Mouse (Mus musculus) hindbrain, postnatal 0 days (tissue): ENCODE results near the gene Palm2. TPM values are rescaled to one million over a fixed set of nuclear protein-coding genes. Genes with fewer than 3 reads are reported as not detected.

ENCODE experiments used
- ATAC-seq: fragments of 200-750 bp; cut with Nextera tagmentation; 2 replicates; pipeline ENCODE4 v1.8.0; 2017; ENCODE audit warnings: mild to moderate bottlenecking, moderate TSS enrichment, moderate library complexity
- DNase-seq: peaks from one replicate; pipeline ENCODE4 v3.0.0-alpha.2; 2015; ENCODE audit warnings: low spot score
- H3K27ac ChIP-seq: fragments of 300-500 bp; sonication (generic); 2 replicates; pipeline ENCODE4 v1.5.1; 2014; ENCODE audit warnings: mild to moderate bottlenecking
- H3K27me3 ChIP-seq: fragments of 300-500 bp; sonication (generic); 2 replicates; pipeline ENCODE4 v1.6.1; 2014; ENCODE audit warnings: low read length, mixed read lengths; ENCODE audit not compliant: insufficient read depth
- H3K36me3 ChIP-seq: fragments of 300-500 bp; sonication (generic); 2 replicates; pipeline ENCODE4 v1.6.1; 2014; ENCODE audit warnings: low read length, mixed read lengths; ENCODE audit not compliant: insufficient read depth
- H3K4me1 ChIP-seq: fragments of 300-500 bp; sonication (generic); 2 replicates; pipeline ENCODE4 v1.6.1; 2014; ENCODE audit warnings: antibody characterized with exemption, low read length, mixed read lengths; ENCODE audit not compliant: insufficient read depth
- H3K4me2 ChIP-seq: fragments of 300-500 bp; sonication (generic); 2 replicates; pipeline ENCODE4 v1.6.1; 2014; ENCODE audit warnings: low read depth, mild to moderate bottlenecking, low read length, moderate library complexity, mixed read lengths
- H3K4me3 ChIP-seq: fragments of 300-500 bp; sonication (generic); 2 replicates; pipeline ENCODE4 v1.5.1; 2014; ENCODE audit warnings: low read length
- H3K9ac ChIP-seq: fragments of 300-500 bp; sonication (generic); replicated peaks from 2 replicates; pipeline ENCODE4 v1.6.1; 2014; ENCODE audit warnings: mild to moderate bottlenecking, low read length, moderate library complexity, mixed read lengths
- H3K9me3 ChIP-seq: fragments of 300-500 bp; sonication (generic); 2 replicates; pipeline ENCODE4 v1.6.1; 2016; ENCODE audit warnings: low read length, mixed read lengths
- CTCF ChIP-seq: IDR thresholded peaks from 2 replicates; pipeline ENCODE4 v1.5.1; 2016; ENCODE audit warnings: antibody characterized with exemption, control low read depth, low read depth
- WGBS: fragments of 180-500 bp; shearing (Covaris S2); extraction: QIAGEN DNeasy Blood & Tissue Kit; methylation state at CpG from one replicate; pipeline ENCODE4 v1.1.7; 2014; 5-methylcytosine and 5-hydroxymethylcytosine counted together
- polyA plus RNA-seq: library from polyadenylated mRNA; unstranded; fragments of >200 nt; fragmentation: Nextera tagmentation; extraction: Ambion mirVana; gene quantifications from 2 replicates; pipeline ENCODE4 v1.2.1, GENCODE M21; 2015
- total RNA-seq: library from RNA; depleted of rRNA; stranded (reverse); fragments of >200 nt; gene quantifications from 2 replicates; pipeline ENCODE4 v1.2.3, GENCODE M21; 2014

The Palm2 gene
- total and polyA plus RNA-seq, 2 experiments from 2014 or later = 15.4 to 19.9 TPM

- no peak for TF ChIP-seq CTCF
- H3K4me1 ChIP-seq = no peaks in the 10 kb centered on the region
- DNase-seq (no peak), ATAC-seq (no peak)
- H3K36me3 ChIP-seq = no peaks in the 10 kb centered on the region
- no peak overlapping the region for H3K4me2 ChIP-seq
- no peak overlapping the region for H3K4me3 ChIP-seq
- H3K27me3 ChIP-seq = no peaks in the 10 kb centered on the region
- H3K9me3 ChIP-seq = no peaks in the 10 kb centered on the region
- 85% methylated on average over 4 of the region's 4 CpGs for WGBS
- no peak overlapping the region for H3K9ac ChIP-seq
- H3K27ac ChIP-seq = no peak overlapping the region
Observed at GRCm38 (mm10) chr4:57722296-57722695, 288.2 kb downstream of the Palm2 start.

GRCm38 (mm10) chr4:57723659-57724058 is 289.6 kb downstream of the Palm2 start:
- TF ChIP-seq CTCF = peak; percentile 59

GRCm38 (mm10) chr4:57725569-57725968 is 291.5 kb downstream of the Palm2 start:
- Histone ChIP-seq H3K27me3 (no peaks in the 10 kb centered on the region), H3K4me2 (no peak overlapping the region), H3K9ac (no peak overlapping the region), H3K36me3 (no peaks in the 10 kb centered on the region), H3K4me3 (no peak overlapping the region), H3K4me1 (no peaks in the 10 kb centered on the region), H3K9me3 (no peaks in the 10 kb centered on the region), H3K27ac (no peak overlapping the region)
- 95% methylated on average over 1 of the region's 1 CpGs for WGBS
- no peak for ATAC-seq
- no peak for TF ChIP-seq CTCF
- DNase-seq = no peak

More at GRCm38 (mm10) chr4:57723659-57724058, 289.6 kb downstream of the Palm2 start:
- 54% methylated on average over 2 of the region's 2 CpGs for WGBS
- Histone ChIP-seq H3K9ac (no peak overlapping the region), H3K4me2 (no peak overlapping the region), H3K27ac (no peak overlapping the region), H3K4me3 (no peak overlapping the region), H3K27me3 (no peaks in the 10 kb centered on the region), H3K9me3 (no peaks in the 10 kb centered on the region), H3K4me1 (no peaks in the 10 kb centered on the region), H3K36me3 (no peaks in the 10 kb centered on the region)
- ATAC-seq (no peak), DNase-seq (peak; percentile 33)

- Histone ChIP-seq H3K9ac (no peak overlapping the region), H3K27me3 (no peaks in the 10 kb centered on the region), H3K9me3 (no peaks in the 10 kb centered on the region), H3K27ac (no peak overlapping the region), H3K4me3 (no peak overlapping the region), H3K36me3 (no peaks in the 10 kb centered on the region), H3K4me2 (no peak overlapping the region), H3K4me1 (no peaks in the 10 kb centered on the region)
- ATAC-seq (no peak), DNase-seq (no peak)
- no peak for TF ChIP-seq CTCF
- WGBS = 85% methylated on average over 4 of the region's 4 CpGs
Observed at GRCm38 (mm10) chr4:57728611-57729183, 294.6 kb downstream of the Palm2 start.

GRCm38 (mm10) chr4:57730047-57730446 is 296.0 kb downstream of the Palm2 start:
- no peak for TF ChIP-seq CTCF
- Histone ChIP-seq H3K4me1 (no peaks in the 10 kb centered on the region), H3K4me3 (no peak overlapping the region), H3K4me2 (no peak overlapping the region), H3K36me3 (no peaks in the 10 kb centered on the region), H3K27ac (no peak overlapping the region), H3K9me3 (no peaks in the 10 kb centered on the region), H3K27me3 (no peaks in the 10 kb centered on the region), H3K9ac (no peak overlapping the region)
- no peak for ATAC-seq
- no peak for DNase-seq
- 64% methylated on average over 6 of the region's 6 CpGs for WGBS

GRCm38 (mm10) chr4:57730801-57731598 is 297.0 kb downstream of the Palm2 start:
- Histone ChIP-seq H3K4me1 (no peaks in the 10 kb centered on the region), H3K9ac (no peak overlapping the region), H3K4me3 (no peak overlapping the region), H3K27ac (no peak overlapping the region), H3K9me3 (no peaks in the 10 kb centered on the region), H3K27me3 (no peaks in the 10 kb centered on the region), H3K4me2 (no peak overlapping the region), H3K36me3 (no peaks in the 10 kb centered on the region)
- no peak for ATAC-seq
- DNase-seq = no peak
- TF ChIP-seq CTCF = no peak
- 80% methylated on average over 11 of the region's 11 CpGs for WGBS

GRCm38 (mm10) chr4:57732351-57732750 is 298.3 kb downstream of the Palm2 start:
- no peak overlapping the region for H3K4me2 ChIP-seq
- no peaks in the 10 kb centered on the region for H3K9me3 ChIP-seq
- no peaks in the 10 kb centered on the region for H3K27me3 ChIP-seq
- TF ChIP-seq CTCF = no peak
- no peak overlapping the region for H3K4me3 ChIP-seq
- H3K27ac ChIP-seq = no peak overlapping the region
- H3K4me1 ChIP-seq = no peaks in the 10 kb centered on the region
- DNase-seq (no peak), ATAC-seq (no peak)
- WGBS = 85% methylated on average over 5 of the region's 5 CpGs
- H3K36me3 ChIP-seq = no peaks in the 10 kb centered on the region
- no peak overlapping the region for H3K9ac ChIP-seq
